Mouse (Mus musculus) midbrain, embryonic 15.5 days (tissue): Measurements from ENCODE around the gene Rbbp5. TPM values are rescaled to one million over a fixed set of nuclear protein-coding genes. Genes with fewer than 3 reads are reported as not detected.

ENCODE experiments used
- ATAC-seq: fragments of 200-750 bp; cut with Nextera tagmentation; replicated peaks from 2 replicates; pipeline ENCODE4 v1.8.0; 2017; ENCODE audit warnings: moderate TSS enrichment
- H3K27ac ChIP-seq: fragments of 300-500 bp; sonication (generic); 2 replicates; pipeline ENCODE4 v1.5.1; 2015; ENCODE audit warnings: mild to moderate bottlenecking, inconsistent platforms
- H3K27me3 ChIP-seq: fragments of 300-500 bp; sonication (generic); replicated peaks from 2 replicates; pipeline ENCODE4 v1.6.1; 2015; ENCODE audit warnings: inconsistent platforms
- H3K36me3 ChIP-seq: fragments of 300-500 bp; sonication (generic); replicated peaks from 2 replicates; pipeline ENCODE4 v1.6.1; 2015; ENCODE audit warnings: inconsistent platforms
- H3K4me1 ChIP-seq: fragments of 300-500 bp; sonication (generic); 2 replicates; pipeline ENCODE4 v1.6.1; 2015; ENCODE audit warnings: inconsistent platforms
- H3K4me2 ChIP-seq: fragments of 300-500 bp; sonication (generic); 2 replicates; pipeline ENCODE4 v1.6.1; 2015; ENCODE audit warnings: inconsistent platforms, mild to moderate bottlenecking, moderate library complexity
- H3K4me3 ChIP-seq: fragments of 300-500 bp; sonication (generic); 2 replicates; pipeline ENCODE4 v1.5.1; 2015; ENCODE audit warnings: mild to moderate bottlenecking, inconsistent platforms
- H3K9ac ChIP-seq: fragments of 300-500 bp; sonication (generic); 2 replicates; pipeline ENCODE4 v1.6.1; 2015; ENCODE audit warnings: mild to moderate bottlenecking, inconsistent platforms
- H3K9me3 ChIP-seq: fragments of 300-500 bp; sonication (generic); 2 replicates; pipeline ENCODE4 v1.6.1; 2016; ENCODE audit warnings: inconsistent platforms
- WGBS: fragments of 180-500 bp; shearing (Covaris S2); methylation state at CpG from one replicate; pipeline ENCODE4 v1.1.7; 2015; ENCODE audit warnings: mixed read lengths; 5-methylcytosine and 5-hydroxymethylcytosine counted together
- polyA plus RNA-seq: library from polyadenylated mRNA; unstranded; fragments of >200 nt; fragmentation: Nextera tagmentation; extraction: Ambion mirVana; gene quantifications from 2 replicates; pipeline ENCODE4 v1.2.1, GENCODE M21; 2015

Gene Rbbp5
- polyA plus RNA-seq: 46.5 and 50.3 TPM in 2 replicates

- Histone ChIP-seq H3K27ac (peak within 1 kb of the TSS; percentile 70), H3K9me3 (no peaks in the 10 kb centered on the region), H3K4me3 (peak within 1 kb of the TSS; percentile 73), H3K36me3 (no peaks in the 10 kb centered on the region), H3K4me1 (peaks cover 35% of the 10 kb centered on the region), H3K27me3 (no peaks in the 10 kb centered on the region), H3K9ac (peak within 1 kb of the TSS; percentile 77), H3K4me2 (peak within 1 kb of the TSS; percentile 64)
- WGBS: under 1% methylated on average over 43 of the region's 43 CpGs
- ATAC-seq: peak; percentile 93
These were observed at the start of gene Rbbp5 for GRCm38 (mm10) chr1:132476928-132477691. TSS of gene Rbbp5 (plus strand) at chr1:132477365.

GRCm38 (mm10) chr1:132430818-132431217 lies 46.3 kb upstream of the Rbbp5 start:
- Histone ChIP-seq H3K27me3 (no peaks in the 10 kb centered on the region), H3K36me3 (no peaks in the 10 kb centered on the region), H3K4me2 (no peak overlapping the region), H3K27ac (peak overlapping the region; percentile 32), H3K4me1 (peaks cover 25% of the 10 kb centered on the region), H3K9me3 (no peaks in the 10 kb centered on the region), H3K9ac (no peak overlapping the region), H3K4me3 (no peak overlapping the region)
- WGBS: 27% methylated on average over 3 of the region's 3 CpGs
- ATAC-seq: peak; percentile 67; the same call in 1 of the 2 replicates

- H3K4me1 ChIP-seq: peaks cover 25% of the 10 kb centered on the region
- no peak overlapping the region for H3K4me2 ChIP-seq
- no peak overlapping the region for H3K4me3 ChIP-seq
- H3K9ac ChIP-seq: no peak overlapping the region
- no peak; the same call in 1 of the 2 replicates for ATAC-seq
- H3K36me3 ChIP-seq: no peaks in the 10 kb centered on the region
- no peaks in the 10 kb centered on the region for H3K27me3 ChIP-seq
- no peak overlapping the region for H3K27ac ChIP-seq
- 76% methylated on average over 9 of the region's 9 CpGs for WGBS
- H3K9me3 ChIP-seq: no peaks in the 10 kb centered on the region
These were observed 45.4 kb upstream of the Rbbp5 start for GRCm38 (mm10) chr1:132431716-132432115.

- 52% methylated on average over 5 of the region's 5 CpGs for WGBS
- Histone ChIP-seq H3K27ac (no peak overlapping the region), H3K9me3 (no peaks in the 10 kb centered on the region), H3K36me3 (no peaks in the 10 kb centered on the region), H3K4me1 (peaks cover 25% of the 10 kb centered on the region), H3K4me3 (no peak overlapping the region), H3K9ac (no peak overlapping the region), H3K27me3 (no peaks in the 10 kb centered on the region), H3K4me2 (no peak overlapping the region)
- no peak for ATAC-seq
These were observed 43.8 kb upstream of the Rbbp5 start for GRCm38 (mm10) chr1:132433349-132433748.

- no peaks in the 10 kb centered on the region for H3K36me3 ChIP-seq
These were observed 43.1 kb upstream of the Rbbp5 start for GRCm38 (mm10) chr1:132434032-132434431.

GRCm38 (mm10) chr1:132436320-132436958 lies 40.7 kb upstream of the Rbbp5 start:
- Histone ChIP-seq H3K9me3 (no peaks in the 10 kb centered on the region), H3K36me3 (peaks cover 10% of the 10 kb centered on the region), H3K4me1 (peaks cover 9% of the 10 kb centered on the region), H3K27me3 (no peaks in the 10 kb centered on the region), H3K27ac (no peak overlapping the region), H3K9ac (no peak overlapping the region), H3K4me3 (no peak overlapping the region), H3K4me2 (no peak overlapping the region)
- no peak for ATAC-seq
- WGBS: 72% methylated on average over 4 of the region's 4 CpGs

More at GRCm38 (mm10) chr1:132434032-132434431, 43.1 kb upstream of the Rbbp5 start:
- Histone ChIP-seq H3K27ac (no peak overlapping the region), H3K4me3 (no peak overlapping the region), H3K9ac (no peak overlapping the region), H3K9me3 (no peaks in the 10 kb centered on the region), H3K4me2 (no peak overlapping the region), H3K4me1 (peaks cover 25% of the 10 kb centered on the region), H3K27me3 (no peaks in the 10 kb centered on the region)
- no peak for ATAC-seq
- WGBS: 91% methylated on average over 12 of the region's 12 CpGs

GRCm38 (mm10) chr1:132436960-132437359 lies 40.2 kb upstream of the Rbbp5 start:
- no peak for ATAC-seq
- no peak overlapping the region for H3K27ac ChIP-seq
- WGBS: 76% methylated on average over 1 of the region's 1 CpGs
- no peak overlapping the region for H3K4me2 ChIP-seq
- peaks cover 10% of the 10 kb centered on the region for H3K36me3 ChIP-seq
- no peak overlapping the region for H3K9ac ChIP-seq
- no peaks in the 10 kb centered on the region for H3K9me3 ChIP-seq
- H3K4me1 ChIP-seq: peaks cover 4% of the 10 kb centered on the region; the same call in 1 of the 2 replicates
- H3K27me3 ChIP-seq: no peaks in the 10 kb centered on the region
- no peak overlapping the region for H3K4me3 ChIP-seq

- H3K4me2 ChIP-seq: no peak overlapping the region
- H3K9me3 ChIP-seq: no peaks in the 10 kb centered on the region
- no peak overlapping the region for H3K9ac ChIP-seq
- peaks cover 10% of the 10 kb centered on the region for H3K36me3 ChIP-seq
- WGBS: 83% methylated on average over 5 of the region's 5 CpGs
- ATAC-seq: no peak
- H3K27me3 ChIP-seq: no peaks in the 10 kb centered on the region
- no peak overlapping the region for H3K27ac ChIP-seq
- H3K4me3 ChIP-seq: no peak overlapping the region
- H3K4me1 ChIP-seq: peaks cover 4% of the 10 kb centered on the region; the same call in 1 of the 2 replicates
These were observed 39.8 kb upstream of the Rbbp5 start for GRCm38 (mm10) chr1:132437389-132437788.

- 75% methylated on average over 1 of the region's 1 CpGs for WGBS
- Histone ChIP-seq H3K9me3 (no peaks in the 10 kb centered on the region), H3K27ac (no peak overlapping the region), H3K4me2 (no peak overlapping the region), H3K27me3 (no peaks in the 10 kb centered on the region), H3K9ac (no peak overlapping the region), H3K36me3 (peaks cover 10% of the 10 kb centered on the region), H3K4me1 (no peaks in the 10 kb centered on the region), H3K4me3 (no peak overlapping the region)
- ATAC-seq: no peak
These were observed 36.2 kb upstream of the Rbbp5 start for GRCm38 (mm10) chr1:132440896-132441435.

- Histone ChIP-seq H3K36me3 (0 out of 2 replicates have a peak, but pooled peaks cover 7% of the 10 kb centered on the region), H3K9me3 (no peaks in the 10 kb centered on the region), H3K4me1 (no peaks in the 10 kb centered on the region), H3K27ac (no peak overlapping the region), H3K4me2 (no peak overlapping the region), H3K27me3 (no peaks in the 10 kb centered on the region), H3K9ac (no peak overlapping the region), H3K4me3 (no peak overlapping the region)
- WGBS: 88% methylated on average over 7 of the region's 7 CpGs
- ATAC-seq: no peak
These were observed 27.4 kb upstream of the Rbbp5 start for GRCm38 (mm10) chr1:132449742-132450141.

- no peak for ATAC-seq
- no peaks in the 10 kb centered on the region for H3K9me3 ChIP-seq
- H3K36me3 ChIP-seq: peaks cover 17% of the 10 kb centered on the region; the same call in 1 of the 2 replicates
- no peak overlapping the region for H3K4me2 ChIP-seq
- 89% methylated on average over 5 of the region's 5 CpGs for whole genome bisulfite sequencing
- no peaks in the 10 kb centered on the region for H3K4me1 ChIP-seq
- H3K27me3 ChIP-seq: no peaks in the 10 kb centered on the region
- no peak overlapping the region for H3K9ac ChIP-seq
- no peak overlapping the region for H3K27ac ChIP-seq
- no peak overlapping the region for H3K4me3 ChIP-seq
These were observed 12.5 kb upstream of the Rbbp5 start for GRCm38 (mm10) chr1:132464651-132465050.

GRCm38 (mm10) chr1:132468926-132469325 lies 8.2 kb upstream of the Rbbp5 start:
- Histone ChIP-seq H3K27me3 (no peaks in the 10 kb centered on the region), H3K4me2 (no peak overlapping the region), H3K36me3 (0 out of 2 replicates have a peak, but pooled peaks cover 2% of the 10 kb centered on the region), H3K9ac (no peak overlapping the region), H3K27ac (no peak overlapping the region), H3K4me3 (no peak overlapping the region), H3K4me1 (no peaks in the 10 kb centered on the region), H3K9me3 (no peaks in the 10 kb centered on the region)
- ATAC-seq: no peak
